Mouse (Mus musculus): Measurements from ENCODE around the gene Lins1. TPM values are rescaled to one million over a fixed set of nuclear protein-coding genes. Genes with fewer than 3 reads are reported as not detected.

Gene Lins1
- polyA plus RNA-seq, 1 experiment from 2014 or later, result 4.5 TPM

GRCm38 (mm10) chr7:66711166-66711565, 21.5 kb downstream of the Lins1 start:
- H3K4me2 ChIP-seq (replicated peaks; ENCODE audit: low read depth), result no peak overlapping the region
- no peaks in the 10 kb centered on the region for H3K9me3 ChIP-seq (ENCODE audit: control insufficient read depth)
- 22% methylated on average over 2 of the region's 2 CpGs for WGBS
- H3K9ac ChIP-seq (ENCODE audit: low read depth, low read length), result no peak overlapping the region
- H3K4me1 ChIP-seq (replicated peaks; ENCODE audit: control insufficient read depth, insufficient read depth, low read length), result no peaks in the 10 kb centered on the region
- no peak overlapping the region for H3K27ac ChIP-seq (ENCODE audit: low read depth, low read length)
- peaks cover 39% of the 10 kb centered on the region for H3K36me3 ChIP-seq (ENCODE audit: control insufficient read depth, insufficient read depth)
- peak; percentile 66 for TF ChIP-seq CTCF (IDR thresholded peaks at IDR 0.05; ENCODE audit: low read depth)
- ATAC-seq, result no peak
- H3K27me3 ChIP-seq (replicated peaks; ENCODE audit: control insufficient read depth, insufficient read depth, low read length), result no peaks in the 10 kb centered on the region
- H3K4me3 ChIP-seq (ENCODE audit: low read depth, low read length), result no peak overlapping the region

GRCm38 (mm10) chr7:66724514-66724913, 34.8 kb downstream of the Lins1 start:
- Histone ChIP-seq H3K9me3 (ENCODE audit: control insufficient read depth) (no peaks in the 10 kb centered on the region), H3K4me1 (replicated peaks; ENCODE audit: control insufficient read depth, insufficient read depth, low read length) (no peaks in the 10 kb centered on the region), H3K27ac (ENCODE audit: low read depth, low read length) (no peak overlapping the region), H3K4me2 (replicated peaks; ENCODE audit: low read depth) (no peak overlapping the region), H3K9ac (ENCODE audit: low read depth, low read length) (no peak overlapping the region), H3K36me3 (ENCODE audit: control insufficient read depth, insufficient read depth) (no peaks in the 10 kb centered on the region), H3K4me3 (ENCODE audit: low read depth, low read length) (no peak overlapping the region), H3K27me3 (replicated peaks; ENCODE audit: control insufficient read depth, insufficient read depth, low read length) (no peaks in the 10 kb centered on the region)
- no peak for ATAC-seq
- no peak for TF ChIP-seq CTCF (IDR thresholded peaks at IDR 0.05; ENCODE audit: low read depth)
- WGBS, result 87% methylated on average over 4 of the region's 4 CpGs

GRCm38 (mm10) chr7:66724954-66725353, 35.3 kb downstream of the Lins1 start:
- Histone ChIP-seq H3K4me1 (replicated peaks; ENCODE audit: control insufficient read depth, insufficient read depth, low read length) (no peaks in the 10 kb centered on the region), H3K9me3 (ENCODE audit: control insufficient read depth) (no peaks in the 10 kb centered on the region), H3K4me3 (ENCODE audit: low read depth, low read length) (no peak overlapping the region), H3K9ac (ENCODE audit: low read depth, low read length) (no peak overlapping the region), H3K4me2 (replicated peaks; ENCODE audit: low read depth) (no peak overlapping the region), H3K27me3 (replicated peaks; ENCODE audit: control insufficient read depth, insufficient read depth, low read length) (no peaks in the 10 kb centered on the region), H3K27ac (ENCODE audit: low read depth, low read length) (no peak overlapping the region), H3K36me3 (ENCODE audit: control insufficient read depth, insufficient read depth) (no peaks in the 10 kb centered on the region)
- no peak for ATAC-seq
- TF ChIP-seq CTCF (IDR thresholded peaks at IDR 0.05; ENCODE audit: low read depth), result no peak
- WGBS, result 80% methylated on average over 6 of the region's 6 CpGs

GRCm38 (mm10) chr7:66728072-66728471, 38.4 kb downstream of the Lins1 start:
- H3K4me2 ChIP-seq (replicated peaks; ENCODE audit: low read depth), result no peak overlapping the region
- 91% methylated on average over 6 of the region's 6 CpGs for WGBS
- no peak for ATAC-seq
- TF ChIP-seq CTCF (IDR thresholded peaks at IDR 0.05; ENCODE audit: low read depth), result peak; percentile 21; the same call in 1 of the 2 replicates
- H3K4me3 ChIP-seq (ENCODE audit: low read depth, low read length), result no peak overlapping the region
- no peaks in the 10 kb centered on the region for H3K27me3 ChIP-seq (replicated peaks; ENCODE audit: control insufficient read depth, insufficient read depth, low read length)
- no peak overlapping the region for H3K9ac ChIP-seq (ENCODE audit: low read depth, low read length)
- H3K4me1 ChIP-seq (replicated peaks; ENCODE audit: control insufficient read depth, insufficient read depth, low read length), result no peaks in the 10 kb centered on the region
- no peaks in the 10 kb centered on the region for H3K36me3 ChIP-seq (ENCODE audit: control insufficient read depth, insufficient read depth)
- no peaks in the 10 kb centered on the region for H3K9me3 ChIP-seq (ENCODE audit: control insufficient read depth)
- H3K27ac ChIP-seq (ENCODE audit: low read depth, low read length), result no peak overlapping the region

- no peak overlapping the region for H3K9ac ChIP-seq (ENCODE audit: low read depth, low read length)
- no peak overlapping the region for H3K4me2 ChIP-seq (replicated peaks; ENCODE audit: low read depth)
- no peak for TF ChIP-seq CTCF (IDR thresholded peaks at IDR 0.05; ENCODE audit: low read depth)
- ATAC-seq, result no peak
- no peak overlapping the region for H3K27ac ChIP-seq (ENCODE audit: low read depth, low read length)
- H3K36me3 ChIP-seq (ENCODE audit: control insufficient read depth, insufficient read depth), result no peaks in the 10 kb centered on the region
- H3K4me1 ChIP-seq (replicated peaks; ENCODE audit: control insufficient read depth, insufficient read depth, low read length), result no peaks in the 10 kb centered on the region
- no peaks in the 10 kb centered on the region for H3K9me3 ChIP-seq (ENCODE audit: control insufficient read depth)
- WGBS, result 82% methylated on average over 2 of the region's 2 CpGs
- no peak overlapping the region for H3K4me3 ChIP-seq (ENCODE audit: low read depth, low read length)
- no peaks in the 10 kb centered on the region for H3K27me3 ChIP-seq (replicated peaks; ENCODE audit: control insufficient read depth, insufficient read depth, low read length)
These were observed 39.5 kb downstream of the Lins1 start for GRCm38 (mm10) chr7:66729232-66729631.

GRCm38 (mm10) chr7:66733431-66733830, 43.7 kb downstream of the Lins1 start:
- Histone ChIP-seq H3K4me3 (ENCODE audit: low read depth, low read length) (no peak overlapping the region), H3K27me3 (replicated peaks; ENCODE audit: control insufficient read depth, insufficient read depth, low read length) (no peaks in the 10 kb centered on the region), H3K36me3 (ENCODE audit: control insufficient read depth, insufficient read depth) (no peaks in the 10 kb centered on the region), H3K9me3 (ENCODE audit: control insufficient read depth) (no peaks in the 10 kb centered on the region), H3K9ac (ENCODE audit: low read depth, low read length) (no peak overlapping the region), H3K4me1 (replicated peaks; ENCODE audit: control insufficient read depth, insufficient read depth, low read length) (no peaks in the 10 kb centered on the region), H3K27ac (ENCODE audit: low read depth, low read length) (no peak overlapping the region), H3K4me2 (replicated peaks; ENCODE audit: low read depth) (no peak overlapping the region)
- 94% methylated on average over 17 of the region's 17 CpGs for WGBS
- no peak for TF ChIP-seq CTCF (IDR thresholded peaks at IDR 0.05; ENCODE audit: low read depth)
- ATAC-seq, result no peak

GRCm38 (mm10) chr7:66733882-66734281, 44.2 kb downstream of the Lins1 start:
- H3K4me1 ChIP-seq (replicated peaks; ENCODE audit: control insufficient read depth, insufficient read depth, low read length), result no peaks in the 10 kb centered on the region
- H3K9ac ChIP-seq (ENCODE audit: low read depth, low read length), result no peak overlapping the region
- H3K36me3 ChIP-seq (ENCODE audit: control insufficient read depth, insufficient read depth), result no peaks in the 10 kb centered on the region
- no peak overlapping the region for H3K4me3 ChIP-seq (ENCODE audit: low read depth, low read length)
- no peak for ATAC-seq
- 91% methylated on average over 11 of the region's 11 CpGs for WGBS
- TF ChIP-seq CTCF (IDR thresholded peaks at IDR 0.05; ENCODE audit: low read depth), result no peak
- H3K27ac ChIP-seq (ENCODE audit: low read depth, low read length), result no peak overlapping the region
- H3K27me3 ChIP-seq (replicated peaks; ENCODE audit: control insufficient read depth, insufficient read depth, low read length), result no peaks in the 10 kb centered on the region
- no peaks in the 10 kb centered on the region for H3K9me3 ChIP-seq (ENCODE audit: control insufficient read depth)
- no peak overlapping the region for H3K4me2 ChIP-seq (replicated peaks; ENCODE audit: low read depth)
